Mouse (Mus musculus): ENCODE data around the gene Arg1.

Gene Arg1

GRCm38 (mm10) chr10:24926962-24927720 is at the start of gene Arg1:
TSS of gene Arg1 (minus strand) at chr10:24927484.
- no peak for DNase-seq (ENCODE audit: low spot score)

DNA sequence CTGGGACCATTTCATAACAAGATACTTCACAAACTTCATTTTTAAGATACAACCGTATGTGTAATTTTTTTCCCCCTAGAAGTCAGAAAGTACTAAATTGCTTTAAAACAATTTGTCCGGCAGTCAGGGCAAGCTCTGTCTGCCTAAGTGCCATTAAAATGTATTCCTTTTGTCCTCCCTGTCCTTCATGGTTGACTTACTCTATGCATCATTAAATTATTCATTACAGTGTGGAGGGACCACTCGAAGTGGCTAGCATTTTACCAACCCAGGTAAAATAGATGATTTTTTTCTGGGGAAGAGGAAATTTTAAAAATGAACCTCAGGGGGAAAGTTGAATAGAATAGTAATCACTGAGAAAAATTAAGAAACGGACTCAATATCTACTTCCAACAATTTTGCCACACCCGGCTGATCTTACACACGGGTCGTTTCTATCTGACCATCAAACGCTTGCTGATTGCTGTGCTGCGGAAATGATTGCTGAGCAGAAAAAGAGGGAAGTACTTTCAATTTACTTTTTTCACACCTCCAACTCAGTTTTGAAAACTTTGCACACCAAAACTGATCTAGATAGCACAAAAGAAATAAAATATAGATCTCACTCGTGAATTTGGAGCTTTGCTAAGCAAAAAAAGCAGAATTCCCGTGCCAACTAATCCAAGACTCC is 46.7 kb upstream of the Arg1 start:
- no peak for DNase-seq (ENCODE audit: low spot score)

DNA sequence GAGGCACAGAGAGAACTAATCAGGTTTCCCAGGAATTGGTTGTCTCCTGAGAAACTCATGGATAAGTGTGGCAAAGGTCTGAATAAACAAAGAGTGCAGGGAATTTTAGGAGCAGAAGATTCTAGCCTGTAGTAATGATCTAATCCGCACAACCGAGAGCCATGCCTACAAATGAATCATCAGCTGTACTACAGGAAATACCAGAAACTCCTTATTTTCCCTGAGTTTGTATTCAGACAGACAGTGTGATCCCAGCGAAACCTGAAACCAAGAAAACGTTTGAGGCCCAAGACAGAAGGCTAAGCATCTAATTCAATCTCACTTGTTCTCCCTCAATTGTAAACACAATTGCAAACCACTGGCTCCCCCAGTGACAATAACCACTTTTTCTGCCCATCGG is 46.1 kb upstream of the Arg1 start:
- no peak for DNase-seq (ENCODE audit: low spot score)

- no peak for DNase-seq (ENCODE audit: low spot score)
Observed at GRCm38 (mm10) chr10:24972923-24973322, 45.6 kb upstream of the Arg1 start.

DNA sequence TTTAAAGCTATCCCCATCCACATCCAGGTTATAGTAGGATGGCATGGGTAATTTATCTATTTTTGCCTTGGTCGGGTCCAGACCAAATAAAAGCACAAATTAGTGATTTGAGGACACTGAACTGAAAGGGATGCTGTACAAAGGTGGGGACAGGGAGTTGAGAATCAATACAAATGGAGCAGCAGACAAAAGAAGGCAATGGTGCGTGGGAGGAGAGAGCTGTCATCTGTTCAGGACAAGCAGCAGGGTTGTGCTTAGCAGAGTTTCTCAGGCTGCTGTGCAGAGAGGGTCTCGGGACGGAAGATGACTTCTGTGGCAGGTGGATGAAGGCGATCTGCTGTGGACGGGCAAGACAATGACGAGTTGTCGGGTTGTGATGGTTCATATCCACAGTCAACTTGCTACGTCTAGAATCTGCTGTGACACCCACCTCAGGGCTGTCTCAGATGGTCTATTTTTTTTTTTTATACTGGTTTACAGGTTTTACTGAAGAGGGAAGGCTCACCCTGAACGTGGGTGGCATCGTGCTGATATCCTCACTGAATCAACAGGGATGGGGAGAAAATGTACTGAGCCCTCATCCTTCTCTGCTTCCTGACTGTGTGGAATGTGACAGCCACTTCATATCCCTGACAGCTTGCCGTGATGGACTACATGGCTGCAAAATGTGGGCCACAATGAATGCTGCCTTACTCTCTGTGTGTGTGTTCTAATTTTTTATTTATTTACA is 38.7 kb upstream of the Arg1 start:
- no peak for DNase-seq (ENCODE audit: low spot score)

DNA sequence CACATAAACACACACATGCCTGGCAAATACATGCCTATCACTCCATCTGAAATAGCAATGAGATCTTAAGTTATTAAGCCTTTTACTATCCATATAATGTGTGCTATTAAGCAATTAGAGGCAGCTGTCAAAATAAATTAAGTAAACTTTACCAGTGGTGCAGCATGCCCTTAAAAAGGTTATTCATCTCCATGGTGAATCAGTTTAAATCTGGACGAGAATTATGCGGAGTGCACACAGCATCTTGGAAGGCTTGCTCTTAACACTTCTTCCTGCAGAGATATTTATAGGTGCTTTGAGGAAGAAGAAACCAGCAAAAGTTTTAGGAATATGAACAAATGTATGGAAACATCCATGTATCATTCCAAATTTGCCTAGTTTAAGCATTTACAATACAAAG is 34.6 kb upstream of the Arg1 start:
- no peak for DNase-seq (ENCODE audit: low spot score)

DNA sequence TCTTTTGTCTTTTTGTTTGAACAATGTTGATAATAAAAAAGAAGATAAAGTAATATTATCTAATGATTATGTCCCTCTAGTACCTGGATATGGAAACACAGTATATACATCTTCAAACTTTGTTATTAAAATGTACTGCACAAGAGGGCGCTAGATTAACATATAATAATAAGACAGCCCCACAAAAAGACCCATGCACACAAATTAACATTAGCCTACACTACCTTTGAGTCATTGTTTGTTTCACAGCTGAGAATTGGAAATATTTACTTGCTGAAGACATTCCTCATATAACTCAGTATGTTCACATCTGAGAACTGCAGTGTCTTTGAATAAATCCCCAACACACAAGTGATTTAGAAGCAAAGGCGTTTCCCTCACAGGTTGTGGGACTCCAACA is 33.8 kb upstream of the Arg1 start:
- DNase-seq (ENCODE audit: low spot score) = no peak

DNA sequence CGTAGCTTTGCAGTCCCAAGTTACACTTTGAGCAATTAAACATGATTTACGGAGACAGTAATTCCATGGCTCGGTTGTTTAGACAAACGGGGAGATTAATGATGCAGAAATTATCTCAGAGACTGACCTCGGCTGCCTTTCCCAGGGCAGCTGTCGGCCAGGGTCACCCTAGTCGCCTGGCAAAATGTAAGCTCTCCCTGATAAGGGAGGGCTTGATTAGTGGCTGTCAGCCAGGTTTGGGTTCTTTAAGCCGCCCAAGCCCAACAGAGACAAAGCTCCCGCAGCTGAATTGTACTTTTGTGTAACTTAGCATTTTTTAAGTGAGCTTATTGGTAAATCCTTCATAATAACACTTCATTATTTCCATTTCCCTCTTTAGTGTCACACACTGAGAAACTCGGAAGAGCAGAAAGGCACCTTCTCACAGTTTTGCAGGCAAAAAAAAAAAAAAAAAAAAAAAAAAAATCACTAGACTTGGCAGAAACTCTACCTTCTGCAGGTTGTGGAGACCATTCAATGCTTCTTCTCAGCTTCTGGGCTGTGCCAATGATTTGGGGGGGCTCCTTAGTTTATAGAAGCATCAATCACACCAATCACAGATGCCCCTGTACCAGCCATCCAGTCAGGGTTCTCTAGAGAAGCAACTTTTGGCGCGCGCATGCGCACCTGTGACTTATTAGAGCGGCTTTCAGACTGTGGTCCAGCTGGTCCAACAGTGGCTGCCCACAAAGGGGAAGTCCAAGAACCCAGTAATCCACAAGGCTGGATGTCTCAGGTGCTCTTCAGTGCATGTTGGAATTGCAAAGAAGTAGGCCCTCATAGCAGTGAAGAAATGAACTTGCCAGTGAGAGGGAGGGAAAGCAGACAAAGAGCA is 32.0 kb upstream of the Arg1 start:
- DNase-seq (ENCODE audit: low spot score) = no peak

DNA sequence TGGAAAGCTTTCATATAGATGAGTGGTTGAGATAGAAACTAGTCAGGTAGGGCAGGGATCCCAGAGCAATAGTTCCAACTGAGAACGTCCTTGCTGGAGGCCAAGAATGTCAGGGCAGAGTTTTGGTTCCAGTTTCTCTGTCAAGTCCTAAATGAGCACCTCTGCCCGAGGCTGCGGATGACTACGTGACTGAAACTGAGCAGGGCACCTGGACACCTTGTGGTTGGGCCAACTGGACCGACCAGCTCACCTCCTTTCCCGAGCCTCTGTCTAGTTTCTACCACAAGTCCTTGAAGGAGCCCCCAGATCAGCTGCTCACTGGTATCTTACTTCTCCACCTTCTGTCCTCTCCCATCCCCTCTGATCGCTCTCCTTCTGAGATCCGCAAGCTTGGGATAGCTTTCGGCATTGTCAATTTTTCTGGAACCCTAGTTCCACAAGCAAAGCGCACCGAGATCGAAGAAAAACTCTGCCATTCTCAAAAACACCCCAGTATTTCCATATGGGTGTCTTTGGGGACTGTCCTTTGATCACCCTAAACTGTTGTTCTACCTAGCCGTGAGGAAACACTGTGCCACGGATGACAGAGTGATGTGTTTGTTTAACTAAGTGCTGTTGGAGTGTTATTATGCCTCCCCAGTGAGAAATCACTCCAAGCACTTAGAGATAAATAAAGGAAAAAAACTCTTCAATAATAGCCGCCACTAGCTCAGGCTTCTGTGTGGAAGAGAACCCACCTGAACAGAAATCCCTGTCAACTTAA is 31.2 kb upstream of the Arg1 start:
- DNase-seq (ENCODE audit: low spot score) = no peak

DNA sequence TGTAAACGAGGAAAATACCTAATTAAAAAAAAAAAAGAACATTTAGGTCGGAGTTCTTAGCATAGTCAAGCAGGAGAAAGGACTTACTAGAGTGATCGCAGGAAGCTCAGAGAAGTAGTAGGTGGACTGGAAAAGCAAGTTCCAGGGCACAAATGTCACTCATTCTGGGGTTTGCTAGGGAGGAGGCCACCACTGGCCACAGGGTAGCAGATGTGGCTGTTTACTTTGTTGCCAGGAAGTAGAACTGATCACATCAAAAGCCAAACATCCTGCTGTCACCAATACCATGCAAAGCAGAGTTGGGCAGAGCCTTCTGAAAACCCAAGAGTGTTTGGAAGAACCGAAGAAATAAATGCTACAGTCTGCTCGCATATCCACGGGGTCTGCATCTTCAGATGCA is 26.6 kb upstream of the Arg1 start:
- DNase-seq (ENCODE audit: low spot score) = no peak

- no peak for DNase-seq (ENCODE audit: low spot score)
Observed at GRCm38 (mm10) chr10:24952549-24952948, 25.3 kb upstream of the Arg1 start.

DNA sequence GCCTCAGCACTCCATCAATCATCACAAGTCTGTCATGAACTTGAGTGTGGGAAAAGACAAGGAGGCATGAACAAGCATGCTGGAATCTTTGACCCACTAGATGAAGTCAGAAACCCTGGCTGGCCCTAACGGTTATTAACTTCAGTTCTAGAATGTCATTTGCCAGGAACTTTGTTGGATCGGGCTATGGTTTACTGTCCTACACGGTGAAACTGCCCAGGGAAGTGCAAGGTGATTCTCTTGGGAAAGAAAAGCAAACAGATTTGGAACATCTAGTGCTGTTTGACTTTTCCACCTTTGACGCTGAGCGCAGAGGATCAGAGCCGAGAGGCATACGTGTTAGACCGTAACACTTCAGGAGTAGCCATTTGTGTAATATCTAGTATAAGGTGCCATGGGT is 24.3 kb upstream of the Arg1 start:
- no peak for DNase-seq (ENCODE audit: low spot score)

DNA sequence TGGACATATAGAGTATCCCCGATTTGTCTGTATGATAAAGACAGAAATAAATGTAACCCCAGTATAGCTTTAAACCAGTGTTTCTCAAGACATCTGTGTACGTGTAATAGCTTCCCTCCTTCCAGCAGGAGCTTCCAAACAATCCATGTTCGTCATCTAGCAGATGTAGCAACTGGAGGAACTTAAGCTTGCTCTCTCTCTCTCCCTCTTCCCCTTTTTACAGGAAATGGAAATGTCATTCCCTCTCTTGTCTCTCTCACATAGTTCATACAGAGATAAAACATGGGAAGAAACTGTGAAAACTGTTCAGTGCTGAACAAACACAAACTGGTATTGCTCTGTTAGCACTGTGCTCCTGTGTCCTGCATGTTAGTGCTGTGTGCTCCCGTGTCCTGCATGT is 22.9 kb upstream of the Arg1 start:
- no peak for DNase-seq (ENCODE audit: low spot score)

GRCm38 (mm10) chr10:24948278-24948677 is 21.0 kb upstream of the Arg1 start:
- peak; percentile 43 for DNase-seq (ENCODE audit: low spot score)

- no peak for DNase-seq (ENCODE audit: low spot score)
Observed at GRCm38 (mm10) chr10:24947871-24948270, 20.6 kb upstream of the Arg1 start.

DNA sequence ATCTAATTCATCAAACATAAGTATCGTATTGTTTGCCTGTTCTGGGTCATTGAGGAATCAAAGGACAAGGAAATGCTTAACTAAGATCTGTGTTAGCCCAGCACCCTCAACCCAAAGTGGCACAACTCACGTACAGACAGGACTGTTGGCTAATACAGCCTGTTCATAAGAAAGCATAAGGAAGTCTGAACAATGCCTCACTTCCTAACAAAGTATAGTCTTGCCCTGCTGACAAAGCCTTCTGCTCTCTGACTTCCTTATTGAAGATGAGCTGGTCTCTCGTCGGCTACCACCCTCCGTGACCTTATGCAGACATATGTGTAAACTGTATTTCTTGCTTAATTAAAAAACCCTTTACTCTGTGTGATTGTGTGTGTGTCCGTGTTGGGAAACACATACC is 2.9 kb upstream of the Arg1 start:
- DNase-seq (ENCODE audit: low spot score) = peak; percentile 28

- no peak for DNase-seq (ENCODE audit: low spot score)
Observed at GRCm38 (mm10) chr10:24928072-24928471, 788 bp upstream of the Arg1 start.

- no peak for DNase-seq (ENCODE audit: low spot score)
Observed at GRCm38 (mm10) chr10:24926380-24926779, 904 bp downstream of the Arg1 start.

DNA sequence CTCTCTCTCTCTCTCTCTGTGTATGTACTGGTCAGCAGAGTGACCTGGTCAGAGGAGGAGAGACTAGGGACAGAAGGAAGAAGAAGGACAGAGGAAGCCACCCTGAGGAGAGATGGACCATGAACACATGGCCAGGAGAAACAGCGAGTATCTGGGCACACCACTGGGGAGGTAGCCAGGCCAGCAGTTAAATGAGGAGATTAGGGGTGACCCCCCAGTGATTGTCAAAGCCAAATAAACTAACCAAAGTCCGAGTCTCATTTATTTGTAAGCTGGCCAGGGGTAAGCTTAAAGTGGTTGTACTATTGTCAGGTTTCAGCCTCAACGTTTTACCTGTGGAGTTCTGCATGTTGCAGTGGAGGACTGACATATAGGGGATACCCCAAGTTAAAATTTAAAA is 3.0 kb downstream of the Arg1 start:
- DNase-seq (ENCODE audit: low spot score) = no peak

DNA sequence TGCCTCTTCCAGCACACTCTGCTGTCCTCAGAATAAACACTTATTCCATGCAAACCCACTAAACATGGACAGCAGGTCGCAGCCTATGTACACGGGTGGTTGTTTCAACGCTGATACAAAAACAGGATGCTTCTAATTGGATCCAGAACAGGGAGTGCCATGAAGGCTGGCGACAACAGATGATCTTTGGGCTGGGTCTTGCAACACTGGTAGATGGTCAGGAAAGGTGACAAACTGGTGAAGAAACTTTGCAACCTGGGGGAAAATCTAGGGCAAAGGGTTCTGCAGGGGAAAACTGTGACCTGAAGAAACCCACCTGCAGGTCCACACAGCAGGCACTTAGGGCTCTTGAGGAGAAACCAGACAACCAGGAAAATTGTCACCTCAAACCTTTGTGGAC is 4.3 kb downstream of the Arg1 start:
- no peak for DNase-seq (ENCODE audit: low spot score)

DNA sequence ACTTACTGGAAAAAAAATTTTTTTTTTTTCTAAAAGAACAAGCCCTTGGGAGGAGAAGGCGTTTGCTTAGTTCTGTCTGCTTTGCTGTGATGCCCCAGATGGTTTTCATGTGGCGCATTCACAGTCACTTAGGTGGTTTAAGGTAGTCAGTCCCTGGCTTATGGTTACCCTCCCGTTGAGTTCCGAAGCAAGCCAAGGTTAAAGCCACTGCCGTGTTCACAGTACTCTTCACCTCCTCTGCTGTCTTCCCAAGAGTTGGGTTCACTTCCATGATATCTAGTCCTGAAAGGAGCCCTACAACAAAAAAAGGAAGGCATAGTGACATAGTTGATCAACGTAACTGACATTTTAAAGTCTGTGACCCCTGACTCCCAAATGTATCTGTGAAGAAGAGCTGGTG is 11.8 kb downstream of the Arg1 start:
- DNase-seq (ENCODE audit: low spot score) = no peak
